Mouse (Mus musculus) heart, embryonic 15.5 days (tissue): ENCODE measurements at regions not wholly inside any gene's neighbourhood (a gene's known extent, or its start where the extent isn't known, plus 50 kb on each side); places are given as distances from the start of the nearest gene placed in this dataset.

Experiments
- ATAC-seq: fragments of 200-750 bp; cut with Nextera tagmentation; replicated peaks from 2 replicates; pipeline ENCODE4 v1.8.0; 2017; ENCODE audit warnings: low read depth, moderate TSS enrichment; ENCODE audit not compliant: insufficient number of reproducible peaks, insufficient read depth, low FRiP score
- H3K27ac ChIP-seq: fragments of 300-500 bp; sonication (generic); 2 replicates; pipeline ENCODE4 v1.5.1; 2015; ENCODE audit warnings: mild to moderate bottlenecking, inconsistent platforms
- H3K27me3 ChIP-seq: fragments of 300-500 bp; sonication (generic); 2 replicates; pipeline ENCODE4 v1.6.1; 2015; ENCODE audit warnings: inconsistent platforms
- H3K36me3 ChIP-seq: fragments of 300-500 bp; sonication (generic); 2 replicates; pipeline ENCODE4 v1.6.1; 2015; ENCODE audit warnings: mild to moderate bottlenecking, inconsistent platforms
- H3K4me1 ChIP-seq: fragments of 300-500 bp; sonication (generic); replicated peaks from 2 replicates; pipeline ENCODE4 v1.6.1; 2015; ENCODE audit warnings: inconsistent platforms
- H3K4me2 ChIP-seq: fragments of 300-500 bp; sonication (generic); 2 replicates; pipeline ENCODE4 v1.6.1; 2015; ENCODE audit warnings: inconsistent platforms, mild to moderate bottlenecking, moderate library complexity
- H3K4me3 ChIP-seq: fragments of 300-500 bp; sonication (generic); 2 replicates; pipeline ENCODE4 v1.5.1; 2015; ENCODE audit warnings: mild to moderate bottlenecking, inconsistent platforms
- H3K9ac ChIP-seq: fragments of 300-500 bp; sonication (generic); 2 replicates; pipeline ENCODE4 v1.6.1; 2015; ENCODE audit warnings: mild to moderate bottlenecking, inconsistent platforms
- H3K9me3 ChIP-seq: fragments of 300-500 bp; sonication (generic); replicated peaks from 2 replicates; pipeline ENCODE4 v1.6.1; 2016; ENCODE audit warnings: inconsistent platforms
- WGBS: fragments of 180-500 bp; shearing (Covaris S2); methylation state at CpG from one replicate; pipeline ENCODE4 v1.1.7; 2015; ENCODE audit warnings: mixed read lengths; 5-methylcytosine and 5-hydroxymethylcytosine counted together

- WGBS, result 76% methylated on average over 2 of the region's 2 CpGs
- no peaks in the 10 kb centered on the region for H3K4me1 ChIP-seq
- H3K4me2 ChIP-seq, result no peak overlapping the region
- no peak overlapping the region for H3K9ac ChIP-seq
- no peak overlapping the region for H3K4me3 ChIP-seq
- H3K27ac ChIP-seq, result no peak overlapping the region
- no peaks in the 10 kb centered on the region for H3K9me3 ChIP-seq
- H3K27me3 ChIP-seq, result no peaks in the 10 kb centered on the region
- H3K36me3 ChIP-seq, result no peaks in the 10 kb centered on the region
- ATAC-seq, result no peak
Observed at GRCm38 (mm10) chr8:18536059-18536458, 442.0 kb downstream of the Defb40 start.

GRCm38 (mm10) chr8:18528120-18528519 is 449.9 kb downstream of the Defb40 start:
- ATAC-seq, result no peak
- Histone ChIP-seq H3K9me3 (no peaks in the 10 kb centered on the region), H3K27me3 (no peaks in the 10 kb centered on the region), H3K4me3 (no peak overlapping the region), H3K9ac (no peak overlapping the region), H3K4me1 (no peaks in the 10 kb centered on the region), H3K36me3 (no peaks in the 10 kb centered on the region), H3K4me2 (no peak overlapping the region), H3K27ac (no peak overlapping the region)
- WGBS, result 73% methylated on average over 6 of the region's 6 CpGs

- no peak overlapping the region for H3K4me3 ChIP-seq
- H3K36me3 ChIP-seq, result no peaks in the 10 kb centered on the region
- H3K9ac ChIP-seq, result no peak overlapping the region
- no peaks in the 10 kb centered on the region for H3K27me3 ChIP-seq
- H3K4me1 ChIP-seq, result no peaks in the 10 kb centered on the region
- no peak overlapping the region for H3K27ac ChIP-seq
- WGBS, result 49% methylated on average over 2 of the region's 2 CpGs
- H3K9me3 ChIP-seq, result no peaks in the 10 kb centered on the region
- no peak overlapping the region for H3K4me2 ChIP-seq
- no peak for ATAC-seq
Observed at GRCm38 (mm10) chr8:18512409-18512808, 465.6 kb downstream of the Defb40 start.

DNA sequence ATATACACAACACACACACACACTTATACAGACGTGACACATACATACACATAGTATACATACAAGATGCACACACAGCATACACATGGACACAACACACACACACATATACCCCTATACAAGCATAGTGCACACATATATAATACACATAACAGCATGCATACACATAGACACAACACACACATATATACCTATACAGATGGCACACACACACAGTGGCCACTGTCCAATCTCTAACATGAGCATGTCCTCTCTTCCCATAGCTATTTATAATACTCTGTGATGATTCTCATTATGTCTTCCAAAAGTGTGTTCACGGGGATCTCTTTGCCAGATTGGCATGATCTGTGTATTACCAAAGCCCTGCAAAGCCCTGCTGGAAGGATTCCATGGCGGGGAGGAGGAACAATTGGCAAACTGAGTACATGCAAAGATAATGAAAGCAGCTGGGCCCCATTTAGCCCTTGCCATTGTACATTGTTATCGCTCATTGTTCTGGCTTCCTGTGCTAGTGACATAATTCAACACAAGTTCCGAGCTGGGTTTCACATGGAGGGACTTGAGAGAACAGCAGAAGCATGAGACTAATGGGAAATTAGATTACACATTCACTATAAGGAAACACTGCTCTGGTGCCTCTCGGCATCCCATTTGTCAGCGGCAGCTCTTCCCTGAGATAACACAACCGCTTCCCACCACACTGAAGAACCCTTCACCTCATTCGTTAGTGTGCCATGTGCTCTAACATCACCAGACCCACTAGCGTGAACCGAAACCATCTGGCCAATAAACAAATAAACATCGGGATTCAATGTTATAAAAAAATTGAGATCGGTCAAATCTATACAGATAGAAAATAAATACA is 471.7 kb downstream of the Defb40 start:
- Histone ChIP-seq H3K9ac (no peak overlapping the region), H3K27me3 (no peaks in the 10 kb centered on the region), H3K4me1 (no peaks in the 10 kb centered on the region), H3K9me3 (no peaks in the 10 kb centered on the region), H3K4me3 (no peak overlapping the region), H3K36me3 (no peaks in the 10 kb centered on the region), H3K27ac (no peak overlapping the region), H3K4me2 (no peak overlapping the region)
- WGBS, result 60% methylated on average over 13 of the region's 13 CpGs
- no peak for ATAC-seq

DNA sequence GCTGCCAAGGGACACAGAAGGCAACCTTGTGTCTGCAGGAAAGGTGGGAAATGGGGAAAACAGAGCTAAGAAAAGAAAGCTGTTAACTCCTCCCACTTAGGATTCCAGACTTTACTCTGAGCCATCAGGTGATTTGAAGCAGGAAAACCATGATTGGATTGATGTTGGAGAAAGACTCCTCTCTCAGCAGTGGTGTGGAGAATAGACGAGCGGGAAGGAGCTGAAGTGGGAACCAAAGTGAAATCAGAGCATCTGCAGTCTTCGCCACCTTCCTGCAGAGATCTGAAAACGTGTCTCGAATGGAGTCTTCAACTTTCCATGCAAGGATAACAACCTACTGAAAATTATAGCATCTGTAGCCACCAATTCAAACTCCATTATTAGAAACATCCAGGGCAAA is 487.4 kb downstream of the Defb40 start:
- H3K4me1 ChIP-seq, result no peaks in the 10 kb centered on the region
- H3K4me3 ChIP-seq, result no peak overlapping the region
- H3K36me3 ChIP-seq, result no peaks in the 10 kb centered on the region
- H3K27me3 ChIP-seq, result no peaks in the 10 kb centered on the region
- WGBS, result 74% methylated on average over 5 of the region's 5 CpGs
- no peak overlapping the region for H3K9ac ChIP-seq
- no peak overlapping the region for H3K4me2 ChIP-seq
- no peak for ATAC-seq
- no peak overlapping the region for H3K27ac ChIP-seq
- no peaks in the 10 kb centered on the region for H3K9me3 ChIP-seq

- Histone ChIP-seq H3K27me3 (no peaks in the 10 kb centered on the region), H3K9ac (no peak overlapping the region), H3K36me3 (no peaks in the 10 kb centered on the region), H3K27ac (no peak overlapping the region), H3K4me2 (no peak overlapping the region), H3K4me1 (no peaks in the 10 kb centered on the region), H3K9me3 (no peaks in the 10 kb centered on the region), H3K4me3 (no peak overlapping the region)
- ATAC-seq, result no peak
- WGBS, result 70% methylated on average over 3 of the region's 3 CpGs
Observed at GRCm38 (mm10) chr8:18480081-18480480, 498.0 kb downstream of the Defb40 start.

DNA sequence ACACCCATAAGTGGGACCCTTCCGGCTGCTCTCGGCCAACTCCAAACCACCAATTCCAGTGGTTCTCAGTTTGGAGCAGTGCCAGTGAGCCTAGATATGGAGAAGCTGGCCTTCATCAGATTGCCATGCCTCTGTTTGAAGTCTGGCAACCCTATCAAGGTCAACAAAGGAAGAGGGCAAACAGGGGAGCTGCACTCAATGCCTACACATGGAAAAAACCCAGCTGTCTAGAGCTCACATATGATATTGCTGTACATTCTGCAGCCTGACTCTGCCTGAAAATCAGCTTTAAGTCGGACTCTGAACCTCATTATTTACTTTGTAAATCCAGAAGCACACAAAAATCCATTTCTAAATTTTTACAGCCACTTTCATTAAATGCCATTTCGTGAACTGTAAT is 499.9 kb downstream of the Defb40 start:
- no peak overlapping the region for H3K4me3 ChIP-seq
- H3K27me3 ChIP-seq, result no peaks in the 10 kb centered on the region
- no peak overlapping the region for H3K4me2 ChIP-seq
- 74% methylated on average over 4 of the region's 4 CpGs for WGBS
- H3K36me3 ChIP-seq, result no peaks in the 10 kb centered on the region
- no peak for ATAC-seq
- H3K4me1 ChIP-seq, result no peaks in the 10 kb centered on the region
- no peak overlapping the region for H3K9ac ChIP-seq
- no peak overlapping the region for H3K27ac ChIP-seq
- H3K9me3 ChIP-seq, result no peaks in the 10 kb centered on the region

DNA sequence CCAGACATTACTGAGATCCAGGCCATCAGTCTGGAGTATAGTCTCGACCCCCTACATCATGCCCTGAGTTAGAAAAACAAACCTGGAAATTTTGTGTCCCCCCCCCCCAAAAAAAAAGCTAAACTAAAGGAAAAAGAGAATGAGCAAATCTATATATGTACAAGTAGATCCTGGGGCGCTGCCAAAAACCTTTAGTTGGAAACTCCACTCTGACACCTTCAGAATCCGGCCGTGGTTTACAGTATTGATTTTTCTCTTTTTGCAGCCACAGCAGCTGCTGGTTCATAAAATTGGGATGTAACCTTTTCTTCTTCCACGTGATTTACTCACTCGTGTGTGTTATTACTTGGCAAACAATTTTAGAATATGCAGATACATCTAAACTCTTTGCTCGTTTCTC is 510.5 kb downstream of the Defb40 start:
- no peaks in the 10 kb centered on the region for H3K36me3 ChIP-seq
- H3K9ac ChIP-seq, result no peak overlapping the region
- no peak overlapping the region for H3K27ac ChIP-seq
- no peaks in the 10 kb centered on the region for H3K9me3 ChIP-seq
- no peak for ATAC-seq
- no peak overlapping the region for H3K4me2 ChIP-seq
- no peak overlapping the region for H3K4me3 ChIP-seq
- H3K27me3 ChIP-seq, result no peaks in the 10 kb centered on the region
- 0 out of 2 replicates have a peak, but pooled peaks cover 3% of the 10 kb centered on the region for H3K4me1 ChIP-seq
- WGBS, result 60% methylated on average over 7 of the region's 7 CpGs

DNA sequence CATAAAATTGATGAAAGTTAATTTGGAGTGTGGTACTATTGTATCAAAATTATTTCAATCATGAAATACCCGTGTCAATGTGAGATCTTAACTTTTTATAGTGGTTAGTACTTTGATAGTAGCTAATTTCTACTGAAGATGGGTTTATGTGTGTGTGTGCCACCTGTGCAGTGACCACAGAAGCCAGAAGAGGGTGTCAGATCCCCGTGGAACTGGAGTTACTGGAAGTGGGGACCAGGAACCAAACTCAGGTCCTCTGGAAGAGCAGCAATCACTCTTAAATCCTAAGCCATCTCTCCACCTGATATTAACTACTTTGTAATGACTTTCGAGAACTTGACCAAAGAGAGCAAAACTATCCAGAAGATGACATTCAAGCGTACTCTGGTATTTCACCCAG is 517.4 kb downstream of the Defb40 start:
- ATAC-seq, result no peak
- H3K9ac ChIP-seq, result no peak overlapping the region
- WGBS, result 67% methylated on average over 4 of the region's 4 CpGs
- H3K4me1 ChIP-seq, result no peaks in the 10 kb centered on the region
- H3K9me3 ChIP-seq, result no peaks in the 10 kb centered on the region
- H3K36me3 ChIP-seq, result no peaks in the 10 kb centered on the region
- no peaks in the 10 kb centered on the region for H3K27me3 ChIP-seq
- no peak overlapping the region for H3K4me2 ChIP-seq
- H3K4me3 ChIP-seq, result no peak overlapping the region
- H3K27ac ChIP-seq, result no peak overlapping the region

DNA sequence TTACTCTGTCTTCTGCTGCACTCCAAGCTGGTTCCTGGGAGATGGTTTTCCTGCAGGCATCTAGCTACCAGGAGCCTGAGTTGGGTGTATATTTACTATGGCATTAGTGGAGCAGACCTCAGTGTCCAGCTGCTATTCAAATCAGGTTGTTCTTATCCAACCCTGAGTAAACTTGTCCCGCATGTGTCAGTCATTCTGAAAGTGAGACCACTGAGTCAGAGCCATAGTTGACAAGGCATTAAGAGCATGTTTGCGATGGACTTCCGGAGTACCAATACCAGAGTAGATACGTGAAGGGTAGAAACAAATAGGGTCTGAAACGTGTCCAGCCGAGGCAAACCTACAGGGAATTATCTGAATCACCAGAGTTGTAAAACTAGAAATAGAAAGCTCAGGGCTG is 520.6 kb downstream of the Defb40 start:
- Histone ChIP-seq H3K9ac (no peak overlapping the region), H3K9me3 (no peaks in the 10 kb centered on the region), H3K4me2 (no peak overlapping the region), H3K27ac (no peak overlapping the region), H3K27me3 (no peaks in the 10 kb centered on the region), H3K36me3 (no peaks in the 10 kb centered on the region), H3K4me3 (no peak overlapping the region), H3K4me1 (no peaks in the 10 kb centered on the region)
- WGBS, result 82% methylated on average over 6 of the region's 6 CpGs
- no peak for ATAC-seq

GRCm38 (mm10) chr8:18449015-18449414 is 529.0 kb downstream of the Defb40 start:
- no peaks in the 10 kb centered on the region for H3K36me3 ChIP-seq
- H3K4me2 ChIP-seq, result no peak overlapping the region
- 80% methylated on average over 3 of the region's 3 CpGs for WGBS

GRCm38 (mm10) chr8:18442212-18442611 is 535.8 kb downstream of the Defb40 start:
- H3K4me2 ChIP-seq, result no peak overlapping the region
- ATAC-seq, result no peak
- no peak overlapping the region for H3K4me3 ChIP-seq
- no peaks in the 10 kb centered on the region for H3K9me3 ChIP-seq
- H3K27ac ChIP-seq, result no peak overlapping the region
- H3K4me1 ChIP-seq, result no peaks in the 10 kb centered on the region
- 58% methylated on average over 3 of the region's 3 CpGs for WGBS
- H3K36me3 ChIP-seq, result no peaks in the 10 kb centered on the region
- no peaks in the 10 kb centered on the region for H3K27me3 ChIP-seq
- no peak overlapping the region for H3K9ac ChIP-seq

More at GRCm38 (mm10) chr8:18449015-18449414, 529.0 kb downstream of the Defb40 start:
- no peak overlapping the region for H3K9ac ChIP-seq
- H3K27me3 ChIP-seq, result no peaks in the 10 kb centered on the region
- H3K9me3 ChIP-seq, result no peaks in the 10 kb centered on the region
- H3K27ac ChIP-seq, result no peak overlapping the region
- H3K4me1 ChIP-seq, result no peaks in the 10 kb centered on the region
- ATAC-seq, result no peak
- H3K4me3 ChIP-seq, result no peak overlapping the region
